Mouse (Mus musculus): ENCODE data around the gene Gm7534. TPM values are rescaled to one million over a fixed set of nuclear protein-coding genes. Genes with fewer than 3 reads are reported as not detected.

Gm7534 gene
- polyA plus RNA-seq, 1 experiment from 2014 or later = not detected

Other genes with a start within 250 kb of the Gm7534 start
- gene Hmgn2, start 234.4 kb downstream of the Gm7534 start, polyA plus RNA-seq (2014; fragmentation: Nextera tagmentation; extraction: Ambion mirVana) = 3,330 and 3,354 TPM in 2 replicates
- gene Dhdds, start 202.1 kb downstream of the Gm7534 start, polyA plus RNA-seq (2014; fragmentation: Nextera tagmentation; extraction: Ambion mirVana) = 34.9 and 38.1 TPM in 2 replicates
- gene Lin28a, start 184.2 kb downstream of the Gm7534 start, polyA plus RNA-seq (2014; fragmentation: Nextera tagmentation; extraction: Ambion mirVana) = 2.9 and 3.7 TPM in 2 replicates
- gene Zfp683, start 149.2 kb downstream of the Gm7534 start, polyA plus RNA-seq (2014; fragmentation: Nextera tagmentation; extraction: Ambion mirVana) = not detected in 2 replicates
- 1.4 and 1.8 TPM in 2 replicates for gene Crybg2, start 142.2 kb downstream of the Gm7534 start, polyA plus RNA-seq (2014; fragmentation: Nextera tagmentation; extraction: Ambion mirVana)
- gene Cd52, start 107.9 kb downstream of the Gm7534 start, polyA plus RNA-seq (2014; fragmentation: Nextera tagmentation; extraction: Ambion mirVana) = 4.5 and 5.1 TPM in 2 replicates
- gene Ubxn11, start 100.4 kb downstream of the Gm7534 start, polyA plus RNA-seq (2014; fragmentation: Nextera tagmentation; extraction: Ambion mirVana) = 5.7 and 5.8 TPM in 2 replicates
- gene Sh3bgrl3, start 74.2 kb downstream of the Gm7534 start, polyA plus RNA-seq (2014; fragmentation: Nextera tagmentation; extraction: Ambion mirVana) = 337 and 396 TPM in 2 replicates
- 27.8 and 27.9 TPM in 2 replicates for gene Cep85, start 15.9 kb downstream of the Gm7534 start, polyA plus RNA-seq (2014; fragmentation: Nextera tagmentation; extraction: Ambion mirVana)
- not detected in 2 replicates for gene Catsper4, start 24.4 kb upstream of the Gm7534 start, polyA plus RNA-seq (2014; fragmentation: Nextera tagmentation; extraction: Ambion mirVana)
- gene Cnksr1, start 35.4 kb upstream of the Gm7534 start, polyA plus RNA-seq (2014; fragmentation: Nextera tagmentation; extraction: Ambion mirVana) = 0.14 and 0.28 TPM in 2 replicates
- 0.20 and 0.32 TPM in 2 replicates for gene E130218I03Rik, start 40.7 kb upstream of the Gm7534 start, polyA plus RNA-seq (2014; fragmentation: Nextera tagmentation; extraction: Ambion mirVana)
- gene Zfp593, start 42.6 kb upstream of the Gm7534 start, polyA plus RNA-seq (2014; fragmentation: Nextera tagmentation; extraction: Ambion mirVana) = 18.3 and 20.4 TPM in 2 replicates
- gene Gm30191, start 43.9 kb upstream of the Gm7534 start, polyA plus RNA-seq (2014; fragmentation: Nextera tagmentation; extraction: Ambion mirVana) = 0.42 and 0.56 TPM in 2 replicates
- 5.1 and 5.7 TPM in 2 replicates for gene Grrp1, start 51.1 kb upstream of the Gm7534 start, polyA plus RNA-seq (2014; fragmentation: Nextera tagmentation; extraction: Ambion mirVana)
- gene Pdik1l, start 84.9 kb upstream of the Gm7534 start, polyA plus RNA-seq (2014; fragmentation: Nextera tagmentation; extraction: Ambion mirVana) = 23.5 and 25.1 TPM in 2 replicates
- gene Trim63, start 112.1 kb upstream of the Gm7534 start, polyA plus RNA-seq (2014; fragmentation: Nextera tagmentation; extraction: Ambion mirVana) = 0.12 and 0.32 TPM in 2 replicates
- gene Slc30a2, start 140.2 kb upstream of the Gm7534 start, polyA plus RNA-seq (2014; fragmentation: Nextera tagmentation; extraction: Ambion mirVana) = not detected in 2 replicates
- 0.18 and 0.26 TPM in 2 replicates for gene Extl1, start 180.8 kb upstream of the Gm7534 start, polyA plus RNA-seq (2014; fragmentation: Nextera tagmentation; extraction: Ambion mirVana)
- 7.9 and 10.2 TPM in 2 replicates for gene Pafah2, start 193.3 kb upstream of the Gm7534 start, polyA plus RNA-seq (2014; fragmentation: Nextera tagmentation; extraction: Ambion mirVana)

All from hindbrain, embryonic 11.5 days (tissue).